Mouse (Mus musculus): ENCODE measurements around the gene 9330182O14Rik. TPM values are rescaled to one million over a fixed set of nuclear protein-coding genes. Genes with fewer than 3 reads are reported as not detected.

Gene 9330182O14Rik
- polyA plus RNA-seq, 1 experiment from 2014 or later = not detected

GRCm38 (mm10) chr15:40169705-40170104, 35.5 kb downstream of the 9330182O14Rik start:
- H3K4me1 ChIP-seq (ENCODE audit: control insufficient read depth, insufficient read depth, low read length) = peaks cover 7% of the 10 kb centered on the region; the same call in 1 of the 2 replicates
- no peak overlapping the region for H3K4me3 ChIP-seq (ENCODE audit: low read depth, low read length)
- 0 out of 2 replicates have a peak, but pooled peaks have one; percentile 23 for ATAC-seq (ENCODE audit: insufficient number of reproducible peaks, insufficient read depth, low FRiP score, low read depth)
- no peaks in the 10 kb centered on the region for H3K27me3 ChIP-seq (ENCODE audit: control insufficient read depth, insufficient read depth, low read length)
- WGBS = 65% methylated on average over 13 of the region's 13 CpGs
- no peaks in the 10 kb centered on the region for H3K36me3 ChIP-seq (ENCODE audit: control insufficient read depth, insufficient read depth, low read length)
- H3K9me3 ChIP-seq (ENCODE audit: control insufficient read depth, low read depth, low read length) = no peaks in the 10 kb centered on the region
- no peak overlapping the region for H3K4me2 ChIP-seq (replicated peaks; ENCODE audit: low read depth, low read length)
- no peak overlapping the region for H3K27ac ChIP-seq (ENCODE audit: low read length)
- no peak overlapping the region for H3K9ac ChIP-seq (replicated peaks; ENCODE audit: low read depth, low read length)

GRCm38 (mm10) chr15:40179423-40179822, 45.3 kb downstream of the 9330182O14Rik start:
- H3K27ac ChIP-seq (ENCODE audit: low read length) = no peak overlapping the region
- 2% methylated on average over 2 of the region's 2 CpGs for WGBS
- no peaks in the 10 kb centered on the region for H3K4me1 ChIP-seq (ENCODE audit: control insufficient read depth, insufficient read depth, low read length)
- no peaks in the 10 kb centered on the region for H3K27me3 ChIP-seq (ENCODE audit: control insufficient read depth, insufficient read depth, low read length)
- ATAC-seq (ENCODE audit: insufficient number of reproducible peaks, insufficient read depth, low FRiP score, low read depth) = no peak
- no peaks in the 10 kb centered on the region for H3K36me3 ChIP-seq (ENCODE audit: control insufficient read depth, insufficient read depth, low read length)
- no peaks in the 10 kb centered on the region for H3K9me3 ChIP-seq (ENCODE audit: control insufficient read depth, low read depth, low read length)
- H3K4me2 ChIP-seq (replicated peaks; ENCODE audit: low read depth, low read length) = no peak overlapping the region
- H3K9ac ChIP-seq (replicated peaks; ENCODE audit: low read depth, low read length) = no peak overlapping the region
- no peak overlapping the region for H3K4me3 ChIP-seq (ENCODE audit: low read depth, low read length)

- whole genome bisulfite sequencing = 36% methylated on average over 6 of the region's 6 CpGs
- no peak overlapping the region for H3K4me3 ChIP-seq (ENCODE audit: low read depth, low read length)
- no peaks in the 10 kb centered on the region for H3K9me3 ChIP-seq (ENCODE audit: control insufficient read depth, low read depth, low read length)
- no peak overlapping the region for H3K4me2 ChIP-seq (replicated peaks; ENCODE audit: low read depth, low read length)
- H3K27ac ChIP-seq (ENCODE audit: low read length) = no peak overlapping the region
- H3K4me1 ChIP-seq (ENCODE audit: control insufficient read depth, insufficient read depth, low read length) = no peaks in the 10 kb centered on the region
- no peak overlapping the region for H3K9ac ChIP-seq (replicated peaks; ENCODE audit: low read depth, low read length)
- no peaks in the 10 kb centered on the region for H3K27me3 ChIP-seq (ENCODE audit: control insufficient read depth, insufficient read depth, low read length)
- no peaks in the 10 kb centered on the region for H3K36me3 ChIP-seq (ENCODE audit: control insufficient read depth, insufficient read depth, low read length)
- peak; percentile 76; the same call in 1 of the 2 replicates for ATAC-seq (ENCODE audit: insufficient number of reproducible peaks, insufficient read depth, low FRiP score, low read depth)
Measured at GRCm38 (mm10) chr15:40187017-40187416, 52.9 kb downstream of the 9330182O14Rik start.

Small RNA genes within 50 kb of the gene (microRNA-seq; reads per million reads assigned to microRNA genes)
- gene Gm25958 = not detected

Measured in stomach, embryonic 14.5 days (tissue).